Mouse (Mus musculus) CD8-positive naive resting alpha-beta T cell, adult 2 months (primary cell): ENCODE results near the gene Uaca.
A peak's percentile ranks its signal among the peaks of the same experiment; 100 is the strongest.

Source experiments
- DNase-seq, 2 experiments: peaks; one replicate each; pipeline ENCODE4 v3.0.0; 2022; ENCODE audit warnings: low read depth in 2 of 2, low spot score in 2 of 2

The Uaca gene

GRCm38 (mm10) chr9:60837078-60837448, 42.7 kb downstream of the Uaca start:
- DNase-seq, result no peak

- DNase-seq, result no peak
These were observed 43.3 kb downstream of the Uaca start for GRCm38 (mm10) chr9:60837449-60838141.

- DNase-seq, result no peak
These were observed 44.1 kb downstream of the Uaca start for GRCm38 (mm10) chr9:60838331-60838872.

- DNase-seq, result no peak
These were observed 47.1 kb downstream of the Uaca start for GRCm38 (mm10) chr9:60841393-60841792.

- no peak for DNase-seq
These were observed 49.2 kb downstream of the Uaca start for GRCm38 (mm10) chr9:60843415-60844076.

- DNase-seq, result no peak
These were observed 54.4 kb downstream of the Uaca start for GRCm38 (mm10) chr9:60848730-60849129.

- no peak for DNase-seq
These were observed 55.6 kb downstream of the Uaca start for GRCm38 (mm10) chr9:60849986-60850385.

GRCm38 (mm10) chr9:60854196-60854595, 59.9 kb downstream of the Uaca start:
- no peak for DNase-seq

GRCm38 (mm10) chr9:60857833-60858232, 63.5 kb downstream of the Uaca start:
- DNase-seq, result peak in 1 of 2 experiments; percentile 5

- peak; percentile 14 to 53 for DNase-seq
These were observed 64.1 kb downstream of the Uaca start for GRCm38 (mm10) chr9:60858306-60858960.

GRCm38 (mm10) chr9:60859031-60859430, 64.7 kb downstream of the Uaca start:
- DNase-seq, result peak; percentile 5 to 23

GRCm38 (mm10) chr9:60861030-60861429, 66.7 kb downstream of the Uaca start:
- no peak for DNase-seq

- no peak for DNase-seq
These were observed 70.3 kb downstream of the Uaca start for GRCm38 (mm10) chr9:60864664-60865063.

- no peak for DNase-seq
These were observed 71.5 kb downstream of the Uaca start for GRCm38 (mm10) chr9:60865866-60866265.

GRCm38 (mm10) chr9:60870451-60870850, 76.1 kb downstream of the Uaca start:
- DNase-seq, result no peak

GRCm38 (mm10) chr9:60870919-60871503, 76.7 kb downstream of the Uaca start:
- no peak for DNase-seq

GRCm38 (mm10) chr9:60873257-60874054, 79.1 kb downstream of the Uaca start:
- no peak for DNase-seq

GRCm38 (mm10) chr9:60874055-60874392, 79.7 kb downstream of the Uaca start:
- DNase-seq, result no peak

GRCm38 (mm10) chr9:60876085-60876484, 81.7 kb downstream of the Uaca start:
- DNase-seq, result no peak

- no peak for DNase-seq
These were observed 82.2 kb downstream of the Uaca start for GRCm38 (mm10) chr9:60876531-60876930.

- no peak for DNase-seq
These were observed 83.8 kb downstream of the Uaca start for GRCm38 (mm10) chr9:60878051-60878557.
